Mouse (Mus musculus) spleen, adult 18-20 months (tissue): ENCODE results near the gene Fam24a.

ENCODE experiments used
- DNase-seq, 2 experiments: peaks; one replicate each; pipeline ENCODE4 v3.0.0; 2022; ENCODE audit warnings: mixed read lengths in 2 of 2

Fam24a gene

GRCm38 (mm10) chr7:131333564-131333963 lies at the start of gene Fam24a:
Gene Fam24a (plus strand): TSS chr7:131333864.
- DNase-seq = no peak

- no peak for DNase-seq
Observed at GRCm38 (mm10) chr7:131297151-131297550, 36.5 kb upstream of the Fam24a start.

- DNase-seq = no peak
Observed at GRCm38 (mm10) chr7:131303340-131303739, 30.3 kb upstream of the Fam24a start.

GRCm38 (mm10) chr7:131306733-131307132 lies 26.9 kb upstream of the Fam24a start:
- DNase-seq = no peak

GRCm38 (mm10) chr7:131314493-131314892 lies 19.2 kb upstream of the Fam24a start:
- DNase-seq = no peak

- DNase-seq = no peak
Observed at GRCm38 (mm10) chr7:131317587-131317986, 16.1 kb upstream of the Fam24a start.

GRCm38 (mm10) chr7:131318340-131318739 lies 15.3 kb upstream of the Fam24a start:
- DNase-seq = no peak

GRCm38 (mm10) chr7:131322192-131322591 lies 11.5 kb upstream of the Fam24a start, which contains the start of gene Cuzd1:
Gene Cuzd1 (minus strand): TSS chr7:131322292.
- no peak for DNase-seq

- no peak for DNase-seq
Observed at GRCm38 (mm10) chr7:131327054-131327453, 6.6 kb upstream of the Fam24a start.

- no peak for DNase-seq
Observed at GRCm38 (mm10) chr7:131329416-131329815, 4.2 kb upstream of the Fam24a start, which contains the start of gene Fam24b. Gene Fam24b (minus strand): TSS chr7:131329516.

GRCm38 (mm10) chr7:131331688-131332087 lies 2.0 kb upstream of the Fam24a start:
- DNase-seq = no peak

GRCm38 (mm10) chr7:131337502-131338068 lies 3.9 kb downstream of the Fam24a start:
- DNase-seq = no peak

GRCm38 (mm10) chr7:131345856-131346541 lies 12.3 kb downstream of the Fam24a start:
- no peak for DNase-seq

GRCm38 (mm10) chr7:131356105-131356504 lies 22.4 kb downstream of the Fam24a start:
- no peak for DNase-seq

- no peak for DNase-seq
Observed at GRCm38 (mm10) chr7:131362269-131362614, 28.6 kb downstream of the Fam24a start.

GRCm38 (mm10) chr7:131362615-131363300 lies 29.1 kb downstream of the Fam24a start, which contains the start of gene 2310057M21Rik:
Gene 2310057M21Rik (minus strand): TSS chr7:131362759.
- DNase-seq = peak; percentile 76 to 83

GRCm38 (mm10) chr7:131364131-131364530 lies 30.5 kb downstream of the Fam24a start:
- DNase-seq = no peak

- peak; percentile 75 to 87 for DNase-seq
Observed at GRCm38 (mm10) chr7:131370648-131371469, 37.2 kb downstream of the Fam24a start, which contains the start of gene Pstk. Gene Pstk (plus strand): TSS chr7:131371141.

GRCm38 (mm10) chr7:131371470-131371860 lies 37.8 kb downstream of the Fam24a start:
- DNase-seq = no peak

- no peak for DNase-seq
Observed at GRCm38 (mm10) chr7:131371880-131372651, 38.4 kb downstream of the Fam24a start.
